Mouse (Mus musculus) liver, adult 2 months (tissue): ENCODE results near the gene Zfp69. TPM values are rescaled to one million over a fixed set of nuclear protein-coding genes. Genes with fewer than 3 reads are reported as not detected.

Experiments used
- DNase-seq: peaks from one replicate; pipeline ENCODE4 v3.0.0-alpha.2; 2011; ENCODE audit warnings: low read depth, low spot score; ENCODE audit errors: extremely low read depth
- H3K27ac ChIP-seq: fragments of 200-500 bp; replicated peaks from 2 replicates; pipeline ENCODE4 v1.5.1; 2012; ENCODE audit warnings: low read depth, mild to moderate bottlenecking, control low read depth, inconsistent platforms, low read length; ENCODE audit not compliant: insufficient read depth
- H3K27me3 ChIP-seq: fragments of 200-500 bp; 2 replicates; pipeline ENCODE4 v1.6.1; 2012; ENCODE audit warnings: mild to moderate bottlenecking, moderate library complexity, low read length, inconsistent platforms; ENCODE audit not compliant: control insufficient read depth, insufficient read depth
- H3K36me3 ChIP-seq: fragments of 200-500 bp; 2 replicates; pipeline ENCODE4 v1.6.1; 2012; ENCODE audit warnings: low read length, inconsistent platforms; ENCODE audit not compliant: control insufficient read depth, insufficient read depth
- H3K4me1 ChIP-seq: fragments of 200-500 bp; 2 replicates; pipeline ENCODE4 v1.6.1; 2011; ENCODE audit warnings: low read length; ENCODE audit not compliant: control insufficient read depth, insufficient read depth
- H3K4me3 ChIP-seq: fragments of 200-500 bp; 2 replicates; pipeline ENCODE4 v1.5.1; 2011; ENCODE audit warnings: low read depth, mild to moderate bottlenecking, control low read depth, low read length, moderate library complexity; ENCODE audit not compliant: insufficient read depth
- H3K79me2 ChIP-seq: fragments of 200-500 bp; 2 replicates; pipeline ENCODE4 v1.6.1; 2012; ENCODE audit warnings: inconsistent platforms, mild to moderate bottlenecking, low read length, moderate library complexity; ENCODE audit not compliant: control insufficient read depth, insufficient read depth
- H3K9ac ChIP-seq: fragments of 200-500 bp; 2 replicates; pipeline ENCODE4 v1.6.1; 2012; ENCODE audit warnings: low read depth, mild to moderate bottlenecking, control low read depth, inconsistent platforms, low read length
- CTCF ChIP-seq: fragments of 200-500 bp; IDR thresholded peaks from 2 replicates; pipeline ENCODE4 v1.5.1; 2011; ENCODE audit warnings: low read depth, low read length, control low read depth
- POLR2A ChIP-seq: fragments of 200-500 bp; IDR thresholded peaks from 2 replicates; pipeline ENCODE4 v1.6.1; 2011; ENCODE audit warnings: low read length, control low read depth; ENCODE audit not compliant: insufficient read depth; ENCODE audit errors: extremely low read depth
- WGBS: fragments of 180-500 bp; shearing (Covaris S2); methylation state at CpG from one replicate; pipeline ENCODE4 v1.1.7; 2018; 5-methylcytosine and 5-hydroxymethylcytosine counted together
- polyA plus RNA-seq: library from polyadenylated mRNA; depleted of rRNA; stranded (reverse); fragments of >200 nt; gene quantifications from 2 replicates; pipeline ENCODE4 v1.2.3, GENCODE M21; 2012
- total RNA-seq: library from RNA; depleted of rRNA; stranded (reverse); fragments of >200 nt; gene quantifications from 2 replicates; pipeline ENCODE4 v1.2.3, GENCODE M21; 2014

Gene Zfp69
- total and polyA plus RNA-seq, 2 experiments: 0.87 to 3.5 TPM

GRCm38 (mm10) chr4:120986446-120986845, 34.9 kb upstream of the Zfp69 start:
- H3K36me3 ChIP-seq: peaks cover 10% of the 10 kb centered on the region
- H3K4me1 ChIP-seq: peaks cover 5% of the 10 kb centered on the region; the same call in 1 of the 2 replicates
- peak; percentile 52; the same call in 1 of the 2 replicates for TF ChIP-seq CTCF
- no peak for TF ChIP-seq POLR2A
- no peak overlapping the region for H3K4me3 ChIP-seq
- H3K27ac ChIP-seq: no peak overlapping the region
- DNase-seq: peak; percentile 58
- H3K9ac ChIP-seq: no peak overlapping the region
- peaks cover 11% of the 10 kb centered on the region; the same call in 1 of the 2 replicates for H3K79me2 ChIP-seq
- WGBS: 6% methylated on average over 6 of the region's 6 CpGs
- no peaks in the 10 kb centered on the region for H3K27me3 ChIP-seq

GRCm38 (mm10) chr4:120978221-120978620, 26.7 kb upstream of the Zfp69 start:
- no peaks in the 10 kb centered on the region; the same call in 1 of the 2 replicates for H3K79me2 ChIP-seq
- 79% methylated on average over 3 of the region's 3 CpGs for WGBS
- H3K27me3 ChIP-seq: no peaks in the 10 kb centered on the region
- H3K27ac ChIP-seq: no peak overlapping the region
- no peak for DNase-seq
- TF ChIP-seq CTCF: no peak
- H3K4me1 ChIP-seq: peaks cover 17% of the 10 kb centered on the region
- H3K4me3 ChIP-seq: no peak overlapping the region
- no peak overlapping the region for H3K9ac ChIP-seq
- H3K36me3 ChIP-seq: peaks cover 20% of the 10 kb centered on the region

GRCm38 (mm10) chr4:120975428-120975734, 23.9 kb upstream of the Zfp69 start:
- peak; percentile 65 for DNase-seq
- H3K36me3 ChIP-seq: peaks cover 22% of the 10 kb centered on the region; the same call in 1 of the 2 replicates
- H3K4me1 ChIP-seq: peaks cover 17% of the 10 kb centered on the region
- 58% methylated on average over 4 of the region's 4 CpGs for WGBS
- H3K9ac ChIP-seq: no peak overlapping the region
- no peaks in the 10 kb centered on the region; the same call in 1 of the 2 replicates for H3K79me2 ChIP-seq
- TF ChIP-seq POLR2A (no peak), CTCF (no peak)
- peak overlapping the region; percentile 91 for H3K27ac ChIP-seq
- no peak overlapping the region for H3K4me3 ChIP-seq
- no peaks in the 10 kb centered on the region for H3K27me3 ChIP-seq

- no peak overlapping the region for H3K4me3 ChIP-seq
- TF ChIP-seq CTCF (no peak), POLR2A (no peak)
- 26% methylated on average over 11 of the region's 11 CpGs for WGBS
These were observed 23.4 kb upstream of the Zfp69 start for GRCm38 (mm10) chr4:120974711-120975427.

GRCm38 (mm10) chr4:120971842-120972241, 20.3 kb upstream of the Zfp69 start:
- TF ChIP-seq CTCF (no peak), POLR2A (no peak)
- no peak overlapping the region for H3K9ac ChIP-seq
- H3K36me3 ChIP-seq: peaks cover 19% of the 10 kb centered on the region; the same call in 1 of the 2 replicates
- H3K27me3 ChIP-seq: no peaks in the 10 kb centered on the region
- no peaks in the 10 kb centered on the region for H3K79me2 ChIP-seq
- peaks cover 17% of the 10 kb centered on the region for H3K4me1 ChIP-seq
- no peak overlapping the region for H3K27ac ChIP-seq
- no peak overlapping the region for H3K4me3 ChIP-seq
- 91% methylated on average over 8 of the region's 8 CpGs for WGBS
- DNase-seq: no peak

More at GRCm38 (mm10) chr4:120974711-120975427, 23.4 kb upstream of the Zfp69 start:
- Histone ChIP-seq H3K9ac (0 out of 2 replicates have a peak overlapping the region, but pooled peaks have one; percentile 16), H3K4me1 (peaks cover 17% of the 10 kb centered on the region), H3K27ac (peak overlapping the region; percentile 91), H3K27me3 (no peaks in the 10 kb centered on the region), H3K79me2 (no peaks in the 10 kb centered on the region; the same call in 1 of the 2 replicates), H3K36me3 (peaks cover 22% of the 10 kb centered on the region; the same call in 1 of the 2 replicates)
- DNase-seq: peak; percentile 99
